Mouse (Mus musculus) large intestine, adult 2 months (tissue): ENCODE data around the gene Chodl. TPM values are rescaled to one million over a fixed set of nuclear protein-coding genes. Genes with fewer than 3 reads are reported as not detected.

ENCODE experiments used
- DNase-seq: peaks from one replicate; pipeline ENCODE4 v3.0.0-alpha.2; 2012; ENCODE audit warnings: low read depth, low spot score
- WGBS: fragments of 180-500 bp; shearing (Covaris S2); methylation state at CpG from one replicate; pipeline ENCODE4 v1.1.7; 2018; 5-methylcytosine and 5-hydroxymethylcytosine counted together
- polyA plus RNA-seq: library from polyadenylated mRNA; depleted of rRNA; stranded (reverse); fragments of >200 nt; gene quantifications from 2 replicates; pipeline ENCODE4 v1.2.3, GENCODE M21; 2012; rRNA removed

The Chodl gene
- polyA plus RNA-seq = 0.59 and 0.67 TPM in 2 replicates

GRCm38 (mm10) chr16:78930382-78931286 lies at the start of gene Chodl:
Gene Chodl, plus strand, starts transcription at chr16:78930948.
- WGBS = 8% methylated on average over 19 of the region's 19 CpGs
- DNase-seq = no peak

- 57% methylated on average over 5 of the region's 5 CpGs for WGBS
- no peak for DNase-seq
Measured at GRCm38 (mm10) chr16:78922644-78923043, 8.1 kb upstream of the Chodl start.

GRCm38 (mm10) chr16:78931287-78932025 lies 708 bp downstream of the Chodl start:
- no peak for DNase-seq
- WGBS = 11% methylated on average over 16 of the region's 16 CpGs

DNA sequence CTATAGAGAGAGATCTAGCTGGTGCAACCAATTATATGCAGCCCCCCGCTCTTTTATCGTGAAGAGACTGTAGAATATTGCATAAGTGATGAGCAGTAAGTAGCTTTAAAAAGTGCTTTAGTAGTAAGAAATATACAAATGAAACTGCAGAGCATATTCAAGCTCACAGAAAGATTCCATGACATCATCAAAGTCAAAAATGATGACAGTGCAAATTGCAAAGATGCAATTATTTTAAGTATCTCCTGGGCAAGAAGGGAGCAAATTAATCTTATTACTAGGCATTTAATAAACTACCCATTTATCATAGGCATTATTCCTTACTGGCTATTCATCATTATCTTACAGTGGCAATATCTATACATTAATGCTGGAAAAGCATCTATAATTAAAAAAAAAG lies 3.5 kb downstream of the Chodl start:
- DNase-seq = no peak
- whole genome bisulfite sequencing = 93% methylated on average over 2 of the region's 2 CpGs

GRCm38 (mm10) chr16:78937755-78938154 lies 7.0 kb downstream of the Chodl start:
- DNase-seq = no peak
- 69% methylated on average over 8 of the region's 8 CpGs for WGBS

- WGBS = 65% methylated on average over 4 of the region's 4 CpGs
Measured at GRCm38 (mm10) chr16:78950359-78950758, 19.6 kb downstream of the Chodl start.

DNA sequence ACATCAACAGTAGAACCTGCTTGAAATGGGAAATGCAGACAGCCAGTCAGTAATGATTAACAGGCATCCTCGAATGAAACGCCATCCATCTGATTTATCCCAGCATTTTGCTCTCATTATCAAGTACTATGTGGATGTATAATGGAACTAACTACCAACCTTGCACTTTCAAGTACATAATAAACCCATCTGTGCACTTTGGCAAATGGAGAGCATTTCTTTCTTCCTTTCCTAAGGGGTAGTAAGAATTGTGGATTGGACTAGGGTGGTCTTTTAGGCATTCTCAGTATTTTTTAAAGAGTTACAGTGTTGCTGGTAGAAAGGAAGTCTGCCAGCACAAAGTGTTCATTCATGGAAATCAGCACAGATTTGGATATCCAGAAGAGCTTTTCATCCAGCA lies 26.7 kb downstream of the Chodl start:
- WGBS = 42% methylated on average over 2 of the region's 2 CpGs
- DNase-seq = no peak

More at GRCm38 (mm10) chr16:78950359-78950758, 19.6 kb downstream of the Chodl start:
- no peak for DNase-seq

- no peak for DNase-seq
- 25% methylated on average over 13 of the region's 13 CpGs for WGBS
Measured at GRCm38 (mm10) chr16:78969091-78969731, 38.5 kb downstream of the Chodl start.

DNA sequence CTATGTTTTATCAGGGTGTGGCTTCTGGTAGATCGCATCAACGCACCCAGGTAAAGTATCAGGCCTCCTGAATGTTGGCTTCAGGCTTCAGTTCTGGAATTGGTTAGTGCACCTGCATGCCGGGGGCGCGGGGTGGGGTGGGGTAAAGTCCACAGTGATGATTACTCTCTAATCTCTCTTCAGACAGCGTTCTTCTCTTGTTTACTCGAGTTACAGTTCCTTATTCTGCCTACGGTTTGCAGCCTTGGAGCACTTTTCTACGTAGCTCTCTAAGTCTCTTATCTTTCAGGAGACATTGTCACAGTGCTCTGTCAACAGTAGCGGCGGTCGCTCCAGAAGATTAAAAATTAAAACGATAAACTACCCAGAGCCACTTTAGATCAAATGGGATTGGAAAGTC lies 43.4 kb downstream of the Chodl start:
- WGBS = 38% methylated on average over 13 of the region's 13 CpGs
- no peak for DNase-seq

GRCm38 (mm10) chr16:78976384-78976783 lies 45.6 kb downstream of the Chodl start:
- 71% methylated on average over 8 of the region's 8 CpGs for WGBS

More at GRCm38 (mm10) chr16:78976384-78976783, 45.6 kb downstream of the Chodl start:
- no peak for DNase-seq

Other genes starting within 250 kb of the Chodl start
- gene Tmprss15, start 160.1 kb downstream of the Chodl start, polyA plus RNA-seq = not detected in 2 replicates